Mouse (Mus musculus) heart, embryonic 13.5 days (tissue): ENCODE measurements around the gene Gpc6. TPM values are rescaled to one million over a fixed set of nuclear protein-coding genes. Genes with fewer than 3 reads are reported as not detected.

ENCODE experiments used
- ATAC-seq: fragments of 200-750 bp; cut with Nextera tagmentation; 2 replicates; pipeline ENCODE4 v1.8.0; 2017; ENCODE audit warnings: moderate TSS enrichment; ENCODE audit not compliant: insufficient number of reproducible peaks, low FRiP score, low TSS enrichment; ENCODE audit errors: extremely low read depth
- H3K27ac ChIP-seq: fragments of 300-500 bp; sonication (generic); replicated peaks from 2 replicates; pipeline ENCODE4 v1.5.1; 2015; ENCODE audit warnings: moderate library complexity, mild to moderate bottlenecking, inconsistent platforms
- H3K27me3 ChIP-seq: fragments of 300-500 bp; sonication (generic); replicated peaks from 2 replicates; pipeline ENCODE4 v1.6.1; 2015; ENCODE audit warnings: mild to moderate bottlenecking, inconsistent platforms
- H3K36me3 ChIP-seq: fragments of 300-500 bp; sonication (generic); 2 replicates; pipeline ENCODE4 v1.6.1; 2015; ENCODE audit warnings: mild to moderate bottlenecking, inconsistent platforms
- H3K4me1 ChIP-seq: fragments of 300-500 bp; sonication (generic); 2 replicates; pipeline ENCODE4 v1.6.1; 2015; ENCODE audit warnings: inconsistent platforms
- H3K4me2 ChIP-seq: fragments of 300-500 bp; sonication (generic); 2 replicates; pipeline ENCODE4 v1.6.1; 2015; ENCODE audit warnings: inconsistent platforms, mild to moderate bottlenecking, moderate library complexity
- H3K4me3 ChIP-seq: fragments of 300-500 bp; sonication (generic); 2 replicates; pipeline ENCODE4 v1.5.1; 2015; ENCODE audit warnings: moderate library complexity, mild to moderate bottlenecking, inconsistent platforms
- H3K9ac ChIP-seq: fragments of 300-500 bp; sonication (generic); 2 replicates; pipeline ENCODE4 v1.6.1; 2015; ENCODE audit warnings: inconsistent platforms, mild to moderate bottlenecking, moderate library complexity
- H3K9me3 ChIP-seq: fragments of 300-500 bp; sonication (generic); 2 replicates; pipeline ENCODE4 v1.6.1; 2016; ENCODE audit warnings: inconsistent platforms
- WGBS: fragments of 180-500 bp; shearing (Covaris S2); methylation state at CpG from one replicate; pipeline ENCODE4 v1.1.7; 2015; ENCODE audit warnings: mixed read lengths; 5-methylcytosine and 5-hydroxymethylcytosine counted together
- polyA plus RNA-seq: library from polyadenylated mRNA; unstranded; fragments of >200 nt; fragmentation: Nextera tagmentation; extraction: Ambion mirVana; gene quantifications from 2 replicates; pipeline ENCODE4 v1.2.1, GENCODE M21; 2015

Gpc6 gene
- polyA plus RNA-seq, 1 experiment from 2014 or later = 13.1 TPM

DNA sequence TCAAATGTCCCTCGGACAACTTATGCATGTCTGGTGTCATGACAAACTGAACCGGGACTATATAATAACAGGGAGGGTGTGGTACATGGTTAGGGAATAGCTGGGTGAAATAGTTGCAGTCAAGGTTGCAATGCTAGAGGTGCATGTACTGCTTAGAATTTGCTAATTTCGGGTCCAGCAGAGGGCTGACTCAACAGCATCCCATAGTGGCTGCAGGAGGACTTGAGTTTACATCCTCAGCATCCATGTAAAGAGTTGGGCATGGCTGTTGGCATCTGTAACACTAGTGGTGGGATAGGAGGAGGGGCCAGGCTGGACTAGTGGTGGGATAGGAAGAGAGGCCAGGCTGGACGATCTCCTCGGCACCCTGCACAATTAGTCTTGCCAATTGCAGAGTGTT is 565.4 kb downstream of the Gpc6 start:
- 72% methylated on average over 5 of the region's 5 CpGs for WGBS

DNA sequence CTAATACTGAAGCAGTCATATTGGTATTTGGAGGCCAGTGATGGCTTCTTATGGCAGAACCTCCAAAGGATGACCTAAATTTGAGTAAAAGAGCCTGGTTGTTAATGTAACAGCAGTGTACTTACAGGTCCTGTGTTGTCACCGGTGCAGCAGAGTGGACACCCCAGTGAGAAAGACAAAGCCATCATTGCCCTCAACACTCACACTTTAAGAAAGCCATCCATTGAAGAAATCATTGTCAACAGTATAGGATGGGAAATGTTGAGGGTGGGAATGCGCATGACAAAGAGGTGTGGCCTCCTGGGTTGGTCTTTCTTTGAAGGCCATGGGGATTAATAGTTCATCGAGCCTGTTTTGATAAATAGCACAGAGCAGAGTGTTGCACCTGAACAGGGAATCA is 570.0 kb downstream of the Gpc6 start:
- Histone ChIP-seq H3K36me3 (no peaks in the 10 kb centered on the region), H3K4me3 (no peak overlapping the region), H3K9me3 (no peaks in the 10 kb centered on the region), H3K9ac (no peak overlapping the region), H3K4me2 (no peak overlapping the region), H3K4me1 (0 out of 2 replicates have a peak, but pooled peaks cover 5% of the 10 kb centered on the region), H3K27me3 (no peaks in the 10 kb centered on the region), H3K27ac (no peak overlapping the region)
- WGBS = 68% methylated on average over 3 of the region's 3 CpGs
- no peak for ATAC-seq

More for the DNA sequence above, 565.4 kb downstream of the Gpc6 start:
- H3K4me1 ChIP-seq = 0 out of 2 replicates have a peak, but pooled peaks cover 4% of the 10 kb centered on the region
- H3K27ac ChIP-seq = no peak overlapping the region
- no peak for ATAC-seq
- H3K4me2 ChIP-seq = no peak overlapping the region
- no peaks in the 10 kb centered on the region for H3K9me3 ChIP-seq
- no peak overlapping the region for H3K9ac ChIP-seq
- no peak overlapping the region for H3K4me3 ChIP-seq
- H3K36me3 ChIP-seq = no peaks in the 10 kb centered on the region
- H3K27me3 ChIP-seq = no peaks in the 10 kb centered on the region

DNA sequence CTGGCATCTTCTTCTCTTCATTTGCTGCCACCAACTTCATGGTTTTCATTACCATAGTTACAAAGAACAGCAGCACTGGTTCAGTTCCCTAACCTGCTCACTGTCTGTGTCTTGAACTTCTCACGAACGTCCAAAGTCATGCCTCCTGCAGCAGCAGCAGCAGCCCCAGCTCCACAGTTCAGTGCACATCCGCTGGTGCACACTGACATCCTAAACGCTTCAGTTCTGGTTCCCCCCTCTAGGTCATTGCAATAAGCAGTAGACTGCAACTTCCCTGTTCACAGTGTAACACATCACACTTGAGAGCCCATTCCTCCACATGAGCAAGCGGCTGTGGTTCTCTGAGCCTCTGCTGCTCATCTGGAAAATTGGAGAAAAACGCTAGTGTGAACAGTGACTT is 573.7 kb downstream of the Gpc6 start:
- Histone ChIP-seq H3K36me3 (no peaks in the 10 kb centered on the region), H3K4me2 (no peak overlapping the region), H3K4me3 (no peak overlapping the region), H3K27ac (no peak overlapping the region), H3K27me3 (no peaks in the 10 kb centered on the region), H3K9me3 (no peaks in the 10 kb centered on the region), H3K4me1 (0 out of 2 replicates have a peak, but pooled peaks cover 5% of the 10 kb centered on the region), H3K9ac (no peak overlapping the region)
- WGBS = 74% methylated on average over 6 of the region's 6 CpGs
- ATAC-seq = no peak

DNA sequence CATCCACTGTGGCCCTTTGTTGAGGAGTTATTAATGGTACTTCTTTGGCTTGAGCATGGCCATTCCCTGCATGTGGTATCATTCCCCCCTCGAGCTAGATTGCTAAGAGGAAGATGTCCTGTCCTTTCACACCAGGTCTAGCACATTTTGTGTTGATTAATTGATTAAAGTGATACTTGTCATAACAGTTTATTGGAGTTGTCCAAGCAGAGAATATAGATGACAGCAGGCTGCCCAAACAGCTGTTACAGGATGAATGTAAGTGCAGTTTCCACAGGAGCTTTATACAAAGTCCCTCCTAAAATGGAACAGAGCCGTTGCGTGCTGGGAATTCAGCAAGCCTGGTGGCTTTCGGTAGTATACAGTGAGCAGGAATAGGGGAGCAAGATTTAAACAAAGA is 574.2 kb downstream of the Gpc6 start:
- Histone ChIP-seq H3K4me3 (no peak overlapping the region), H3K9ac (no peak overlapping the region), H3K27me3 (no peaks in the 10 kb centered on the region), H3K4me1 (0 out of 2 replicates have a peak, but pooled peaks cover 5% of the 10 kb centered on the region), H3K4me2 (no peak overlapping the region), H3K36me3 (no peaks in the 10 kb centered on the region), H3K27ac (no peak overlapping the region), H3K9me3 (no peaks in the 10 kb centered on the region)
- WGBS = 75% methylated on average over 4 of the region's 4 CpGs
- no peak for ATAC-seq

DNA sequence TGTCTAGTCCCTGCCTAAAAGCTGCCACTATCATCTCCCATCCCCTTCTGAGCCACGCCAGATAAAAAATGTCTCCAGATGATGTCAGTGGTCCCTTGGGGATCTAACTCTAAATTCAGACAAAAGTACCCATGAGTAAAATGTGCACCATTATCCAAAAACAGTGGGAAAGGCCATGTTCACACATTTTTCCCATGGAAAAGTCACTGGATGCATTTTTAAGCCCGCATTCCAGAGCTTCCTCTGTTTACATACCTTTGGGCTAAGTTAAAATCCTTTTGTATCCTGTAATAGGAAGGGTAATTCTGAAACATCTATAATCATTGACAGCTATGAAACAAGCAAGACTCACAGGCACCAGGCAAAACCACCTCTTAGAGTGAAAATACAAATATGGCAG is 589.7 kb downstream of the Gpc6 start:
- ATAC-seq = no peak
- no peak overlapping the region for H3K9ac ChIP-seq
- H3K4me1 ChIP-seq = peaks cover 5% of the 10 kb centered on the region
- no peaks in the 10 kb centered on the region for H3K9me3 ChIP-seq
- no peaks in the 10 kb centered on the region for H3K27me3 ChIP-seq
- 65% methylated on average over 2 of the region's 2 CpGs for WGBS
- no peak overlapping the region for H3K27ac ChIP-seq
- no peak overlapping the region for H3K4me3 ChIP-seq
- no peak overlapping the region for H3K4me2 ChIP-seq
- no peaks in the 10 kb centered on the region for H3K36me3 ChIP-seq

DNA sequence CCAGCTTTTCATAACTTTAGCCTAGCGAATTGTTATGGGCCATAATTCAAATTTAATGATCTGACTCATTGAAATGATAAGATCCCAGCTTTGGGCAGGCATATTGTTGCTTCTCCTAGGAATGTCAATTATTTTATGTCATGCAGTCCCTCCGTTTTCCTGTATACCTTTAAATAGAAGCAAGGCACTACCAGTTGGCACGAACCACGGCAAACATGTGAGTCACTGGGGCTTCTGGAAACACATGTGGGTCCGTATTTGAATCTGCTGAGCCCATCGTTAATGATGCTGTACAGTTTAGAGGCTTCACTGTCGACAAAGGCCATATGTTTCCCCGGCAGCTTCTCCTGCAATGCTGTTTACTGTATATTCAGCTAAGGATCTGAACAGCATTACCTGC is 594.5 kb downstream of the Gpc6 start:
- H3K9ac ChIP-seq = no peak overlapping the region
- no peaks in the 10 kb centered on the region for H3K36me3 ChIP-seq
- no peak overlapping the region for H3K4me2 ChIP-seq
- H3K27ac ChIP-seq = no peak overlapping the region
- no peak overlapping the region for H3K4me3 ChIP-seq
- H3K4me1 ChIP-seq = peaks cover 5% of the 10 kb centered on the region
- ATAC-seq = no peak
- no peaks in the 10 kb centered on the region for H3K27me3 ChIP-seq
- H3K9me3 ChIP-seq = no peaks in the 10 kb centered on the region
- 52% methylated on average over 8 of the region's 8 CpGs for WGBS

DNA sequence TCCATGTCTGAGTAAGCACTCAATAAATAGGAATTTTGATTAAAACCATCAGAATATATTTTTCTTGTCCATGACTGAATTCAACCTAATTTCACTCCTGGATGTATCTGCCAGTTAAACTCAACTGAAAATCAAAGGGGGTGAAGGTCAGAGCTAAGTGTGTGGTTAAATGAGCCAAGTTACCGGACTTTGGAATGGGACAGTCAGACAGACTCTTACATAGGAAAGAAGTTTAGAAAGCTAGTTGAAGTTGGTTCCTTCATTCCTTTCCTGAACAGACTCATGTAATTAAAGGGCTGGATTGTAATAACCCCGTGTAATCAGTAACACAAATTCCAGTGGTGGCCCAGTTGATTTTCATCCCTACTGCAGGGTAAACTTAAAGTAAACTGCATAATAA is 595.6 kb downstream of the Gpc6 start:
- Histone ChIP-seq H3K27ac (no peak overlapping the region), H3K4me2 (no peak overlapping the region), H3K9ac (no peak overlapping the region), H3K36me3 (no peaks in the 10 kb centered on the region), H3K9me3 (no peaks in the 10 kb centered on the region), H3K27me3 (no peaks in the 10 kb centered on the region), H3K4me3 (no peak overlapping the region), H3K4me1 (peaks cover 5% of the 10 kb centered on the region)
- WGBS = 84% methylated on average over 2 of the region's 2 CpGs
- no peak for ATAC-seq

DNA sequence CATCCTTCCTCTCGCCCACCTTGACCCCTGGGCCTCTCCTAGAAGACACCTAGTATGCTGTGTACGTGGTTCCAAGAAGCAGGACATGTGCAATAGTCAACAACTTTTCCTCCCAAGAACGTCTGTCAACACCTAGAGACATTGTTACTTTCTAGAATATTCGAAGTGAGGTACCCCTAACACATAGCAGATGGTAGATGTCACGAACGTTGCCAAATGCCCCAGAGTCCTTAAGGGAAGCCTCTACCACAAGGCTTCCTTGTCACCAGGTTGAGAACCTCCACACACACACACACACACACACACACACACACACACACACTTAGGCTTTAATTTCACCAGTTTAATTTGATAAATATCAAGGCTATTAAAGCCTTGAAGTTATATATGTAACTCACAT is 600.0 kb downstream of the Gpc6 start:
- H3K36me3 ChIP-seq = no peaks in the 10 kb centered on the region
- H3K9ac ChIP-seq = no peak overlapping the region
- no peaks in the 10 kb centered on the region for H3K27me3 ChIP-seq
- no peak overlapping the region for H3K27ac ChIP-seq
- no peak for ATAC-seq
- H3K4me2 ChIP-seq = no peak overlapping the region
- H3K9me3 ChIP-seq = no peaks in the 10 kb centered on the region
- H3K4me3 ChIP-seq = no peak overlapping the region
- 70% methylated on average over 6 of the region's 6 CpGs for WGBS
- H3K4me1 ChIP-seq = no peaks in the 10 kb centered on the region

DNA sequence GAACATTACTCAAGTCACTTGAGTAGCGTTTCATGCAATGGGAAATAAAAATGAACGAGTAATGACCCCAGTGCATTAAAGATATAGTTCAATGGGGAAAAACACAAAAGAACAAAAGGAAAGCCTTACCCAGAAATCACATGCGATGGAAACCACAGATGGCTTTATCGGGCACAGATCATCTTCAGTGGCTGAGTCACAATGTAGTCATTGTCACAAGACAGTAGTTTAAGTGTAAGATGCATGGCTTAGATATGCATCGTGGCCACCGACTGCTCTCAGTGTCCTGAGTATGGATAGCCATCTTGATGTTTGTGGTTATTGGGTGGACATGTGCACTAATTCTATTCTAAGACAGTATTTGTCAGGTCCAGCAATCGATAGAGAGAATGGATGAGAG is 601.9 kb downstream of the Gpc6 start:
- H3K4me3 ChIP-seq = no peak overlapping the region
- no peak overlapping the region for H3K4me2 ChIP-seq
- no peak overlapping the region for H3K27ac ChIP-seq
- no peaks in the 10 kb centered on the region for H3K27me3 ChIP-seq
- no peaks in the 10 kb centered on the region for H3K4me1 ChIP-seq
- H3K9ac ChIP-seq = no peak overlapping the region
- no peaks in the 10 kb centered on the region for H3K36me3 ChIP-seq
- no peaks in the 10 kb centered on the region for H3K9me3 ChIP-seq
- 84% methylated on average over 7 of the region's 7 CpGs for WGBS
- no peak for ATAC-seq

DNA sequence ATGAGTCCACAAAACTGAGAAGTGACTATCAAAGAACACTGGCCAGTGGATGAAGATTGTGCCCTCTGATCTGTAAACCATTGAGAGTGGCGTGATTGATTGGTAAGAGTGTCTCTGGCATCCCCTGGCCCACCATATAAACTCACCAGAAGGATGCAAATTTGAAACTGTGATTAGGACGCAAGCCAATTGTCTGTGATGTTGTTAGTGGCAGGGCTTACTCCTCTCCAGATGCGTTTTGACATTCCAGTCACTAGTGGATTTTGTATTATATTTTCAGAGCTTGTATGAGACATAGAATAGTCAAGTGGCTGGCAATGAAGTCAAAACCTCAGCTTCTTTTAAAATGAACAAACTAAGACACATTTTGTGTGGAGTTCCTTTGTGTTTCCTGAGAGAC is 604.3 kb downstream of the Gpc6 start:
- no peak overlapping the region for H3K4me2 ChIP-seq
- H3K9ac ChIP-seq = no peak overlapping the region
- no peak for ATAC-seq
- WGBS = 78% methylated on average over 3 of the region's 3 CpGs
- H3K36me3 ChIP-seq = no peaks in the 10 kb centered on the region
- no peaks in the 10 kb centered on the region for H3K4me1 ChIP-seq
- no peaks in the 10 kb centered on the region for H3K27me3 ChIP-seq
- no peak overlapping the region for H3K27ac ChIP-seq
- H3K4me3 ChIP-seq = no peak overlapping the region
- H3K9me3 ChIP-seq = no peaks in the 10 kb centered on the region

DNA sequence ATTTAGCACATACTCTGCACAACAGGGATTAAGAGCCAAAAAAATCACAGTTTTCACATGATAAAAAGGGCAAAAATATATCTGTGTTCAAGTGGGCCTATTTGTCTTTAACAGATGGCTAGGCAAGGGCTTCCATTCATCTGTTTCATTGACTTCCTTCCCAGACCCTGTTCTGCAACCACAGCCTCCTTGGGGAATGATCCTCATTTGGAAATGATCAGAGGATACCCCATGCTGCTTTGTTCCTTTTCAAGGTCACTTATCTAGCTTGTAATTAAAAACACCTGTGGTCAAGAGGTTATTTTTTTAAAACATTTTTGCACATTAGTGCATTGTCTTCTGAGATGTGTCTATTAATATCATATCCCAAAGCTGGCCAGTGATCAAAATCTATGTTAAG is 627.7 kb downstream of the Gpc6 start:
- Histone ChIP-seq H3K36me3 (no peaks in the 10 kb centered on the region), H3K4me1 (no peaks in the 10 kb centered on the region), H3K27me3 (no peaks in the 10 kb centered on the region), H3K4me2 (no peak overlapping the region), H3K4me3 (no peak overlapping the region), H3K27ac (no peak overlapping the region), H3K9ac (no peak overlapping the region), H3K9me3 (no peaks in the 10 kb centered on the region)
- ATAC-seq = no peak

DNA sequence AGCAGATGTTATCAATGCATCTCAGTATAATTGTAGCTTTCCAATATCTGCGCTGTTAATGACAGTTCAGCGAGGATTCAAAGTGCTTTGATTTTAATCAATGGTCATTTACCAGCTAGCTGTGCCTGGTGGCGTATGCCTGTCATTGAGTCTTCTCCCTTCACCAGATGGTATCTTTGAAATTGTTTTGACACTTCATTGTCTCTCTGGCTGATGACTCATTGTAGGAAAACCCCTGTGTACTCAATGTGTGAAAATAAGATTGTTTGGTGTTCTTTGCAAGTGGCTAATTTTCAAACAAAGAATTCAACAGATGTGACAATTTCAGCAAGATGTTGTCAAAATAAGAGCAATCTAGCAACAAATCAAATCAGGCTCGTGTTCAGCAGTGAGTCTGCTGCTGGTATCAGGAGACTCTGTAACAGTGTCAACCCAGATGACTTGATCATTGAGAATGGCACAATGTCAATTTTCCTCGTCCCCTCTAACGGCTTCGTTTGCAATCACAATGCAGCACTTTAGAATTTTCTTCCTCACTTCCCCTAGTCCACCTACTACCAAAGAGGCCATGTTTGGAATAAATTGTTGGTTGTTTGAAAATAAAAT is 631.7 kb downstream of the Gpc6 start:
- WGBS = 73% methylated on average over 7 of the region's 7 CpGs
- H3K36me3 ChIP-seq = no peaks in the 10 kb centered on the region
- H3K27me3 ChIP-seq = no peaks in the 10 kb centered on the region
- no peak overlapping the region for H3K9ac ChIP-seq
- no peak overlapping the region for H3K4me3 ChIP-seq
- no peak overlapping the region for H3K4me2 ChIP-seq
- no peak overlapping the region for H3K27ac ChIP-seq
- no peak for ATAC-seq
- H3K9me3 ChIP-seq = no peaks in the 10 kb centered on the region
- H3K4me1 ChIP-seq = no peaks in the 10 kb centered on the region
